Mouse (Mus musculus) intestine, embryonic 15.5 days (tissue): ENCODE measurements around the gene Tshz2. TPM values are rescaled to one million over a fixed set of nuclear protein-coding genes. Genes with fewer than 3 reads are reported as not detected.

ENCODE experiments used
- ATAC-seq: fragments of 200-750 bp; cut with Nextera tagmentation; 2 replicates; pipeline ENCODE4 v1.8.0; 2017; ENCODE audit warnings: moderate TSS enrichment, moderate library complexity
- H3K27ac ChIP-seq: fragments of 300-500 bp; sonication (generic); 2 replicates; pipeline ENCODE4 v1.5.1; 2015; ENCODE audit warnings: mild to moderate bottlenecking, inconsistent platforms
- H3K27me3 ChIP-seq: fragments of 300-500 bp; sonication (generic); replicated peaks from 2 replicates; pipeline ENCODE4 v1.6.1; 2015; ENCODE audit warnings: inconsistent platforms
- H3K36me3 ChIP-seq: fragments of 300-500 bp; sonication (generic); 2 replicates; pipeline ENCODE4 v1.6.1; 2015; ENCODE audit warnings: inconsistent platforms
- H3K4me1 ChIP-seq: fragments of 300-500 bp; sonication (generic); replicated peaks from 2 replicates; pipeline ENCODE4 v1.6.1; 2015; ENCODE audit warnings: inconsistent platforms
- H3K4me2 ChIP-seq: fragments of 300-500 bp; sonication (generic); replicated peaks from 2 replicates; pipeline ENCODE4 v1.6.1; 2015; ENCODE audit warnings: mild to moderate bottlenecking, inconsistent platforms
- H3K4me3 ChIP-seq: fragments of 300-500 bp; sonication (generic); replicated peaks from 2 replicates; pipeline ENCODE4 v1.5.1; 2015; ENCODE audit warnings: inconsistent platforms
- H3K9ac ChIP-seq: fragments of 300-500 bp; sonication (generic); 2 replicates; pipeline ENCODE4 v1.6.1; 2015; ENCODE audit warnings: inconsistent platforms
- H3K9me3 ChIP-seq: fragments of 300-500 bp; sonication (generic); 2 replicates; pipeline ENCODE4 v1.6.1; 2016; ENCODE audit warnings: inconsistent platforms
- WGBS: fragments of 180-500 bp; shearing (Covaris S2); methylation state at CpG from one replicate; pipeline ENCODE4 v1.1.7; 2015; 5-methylcytosine and 5-hydroxymethylcytosine counted together
- polyA plus RNA-seq: library from polyadenylated mRNA; unstranded; fragments of >200 nt; fragmentation: Nextera tagmentation; extraction: Ambion mirVana; gene quantifications from 2 replicates; pipeline ENCODE4 v1.2.1, GENCODE M21; 2015

Tshz2 gene
- polyA plus RNA-seq, 1 experiment from 2014 or later, result 17.2 TPM

DNA sequence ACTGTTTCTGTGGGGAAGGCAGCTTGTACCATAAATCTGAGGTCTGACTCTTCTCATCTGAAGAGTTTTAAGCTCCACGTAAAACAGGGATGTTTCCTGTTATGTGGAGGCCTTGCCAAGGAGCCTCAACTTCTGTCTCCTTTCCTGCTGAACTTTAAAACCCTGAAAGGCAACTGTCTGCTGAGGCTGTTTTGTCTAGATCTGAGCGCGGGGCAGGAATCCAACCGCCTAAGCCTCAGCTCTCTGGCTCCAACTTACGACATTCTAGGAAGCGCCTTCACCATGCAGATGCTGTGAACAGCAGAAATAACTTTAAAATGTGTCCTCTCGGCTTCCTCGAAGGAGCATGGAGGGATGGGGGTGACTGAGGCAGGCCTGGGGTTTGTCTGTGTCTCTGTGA is 318.2 kb downstream of the Tshz2 start:
- WGBS, result 53% methylated on average over 8 of the region's 8 CpGs
- no peaks in the 10 kb centered on the region for H3K27me3 ChIP-seq
- H3K4me3 ChIP-seq, result no peak overlapping the region
- ATAC-seq, result peak; percentile 53; the same call in 1 of the 2 replicates
- H3K9me3 ChIP-seq, result no peaks in the 10 kb centered on the region
- 0 out of 2 replicates have a peak overlapping the region, but pooled peaks have one; percentile 17 for H3K27ac ChIP-seq
- H3K4me1 ChIP-seq, result 0 out of 2 replicates have a peak, but pooled peaks cover 4% of the 10 kb centered on the region
- no peaks in the 10 kb centered on the region for H3K36me3 ChIP-seq
- H3K9ac ChIP-seq, result no peak overlapping the region
- H3K4me2 ChIP-seq, result no peak overlapping the region

DNA sequence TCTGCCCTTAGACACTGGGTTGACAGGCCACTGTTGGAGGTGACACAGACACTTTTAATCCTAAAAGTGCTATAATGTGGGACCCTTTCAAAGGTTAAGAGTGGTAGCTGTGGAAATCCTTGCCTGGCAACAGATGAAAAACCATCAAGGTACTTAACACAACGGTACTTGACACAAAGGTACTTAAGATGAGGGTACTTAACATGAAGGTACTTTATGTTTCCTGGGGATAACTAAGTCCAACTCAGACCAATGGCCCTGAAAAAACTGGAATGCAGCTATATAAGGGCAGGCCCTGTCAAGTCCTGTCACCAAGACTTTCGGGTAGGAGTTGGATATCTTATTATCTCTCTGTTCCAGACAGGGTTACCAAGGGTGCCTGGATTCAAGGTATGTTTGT is 320.2 kb downstream of the Tshz2 start:
- no peaks in the 10 kb centered on the region for H3K9me3 ChIP-seq
- H3K9ac ChIP-seq, result no peak overlapping the region
- 94% methylated on average over 2 of the region's 2 CpGs for WGBS
- H3K27me3 ChIP-seq, result no peaks in the 10 kb centered on the region
- ATAC-seq, result no peak
- H3K4me3 ChIP-seq, result no peak overlapping the region
- H3K36me3 ChIP-seq, result no peaks in the 10 kb centered on the region
- H3K4me2 ChIP-seq, result no peak overlapping the region
- no peak overlapping the region for H3K27ac ChIP-seq
- H3K4me1 ChIP-seq, result no peaks in the 10 kb centered on the region

DNA sequence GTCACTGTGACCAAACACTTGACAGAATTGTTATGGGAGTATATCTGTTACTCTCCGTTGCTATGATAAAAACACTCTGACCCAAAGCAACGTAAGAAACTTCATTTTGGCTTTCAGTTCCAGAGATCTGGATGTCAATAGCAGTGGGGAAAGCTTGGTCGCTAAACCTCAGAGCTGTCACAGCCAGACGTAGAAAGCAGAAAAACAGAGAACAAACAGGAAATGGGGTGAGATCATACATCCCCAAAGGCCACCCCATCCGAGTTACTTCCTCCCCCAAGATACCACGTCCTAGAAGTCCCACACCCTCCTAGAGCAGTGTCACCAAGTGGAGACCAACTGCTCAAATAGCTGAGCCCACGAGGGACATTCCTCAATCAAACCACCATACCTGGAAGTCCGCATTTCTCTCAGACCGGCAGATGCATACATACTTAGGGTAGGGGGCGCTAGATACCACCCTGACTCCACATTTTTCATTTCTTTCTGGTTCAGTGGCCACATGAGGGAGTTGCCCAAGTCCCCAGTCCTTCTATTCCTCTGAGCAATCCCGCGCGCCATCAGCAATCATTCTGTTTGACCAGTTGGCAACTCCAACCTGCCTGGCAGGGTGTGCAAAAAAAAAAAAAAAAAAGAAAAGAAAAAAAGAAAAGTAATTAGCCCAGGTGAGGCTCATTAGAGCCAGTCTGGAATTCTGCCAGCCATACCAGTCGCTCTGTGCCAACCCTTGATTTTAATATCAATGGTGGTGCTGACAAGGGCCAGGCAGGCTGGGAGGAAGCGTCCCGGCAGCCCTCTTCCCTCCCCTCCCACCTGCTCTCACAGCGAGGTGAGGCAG is 326.1 kb downstream of the Tshz2 start:
- H3K36me3 ChIP-seq, result no peaks in the 10 kb centered on the region
- H3K9ac ChIP-seq, result no peak overlapping the region
- no peak for ATAC-seq
- no peak overlapping the region for H3K4me2 ChIP-seq
- H3K9me3 ChIP-seq, result no peaks in the 10 kb centered on the region
- no peak overlapping the region for H3K4me3 ChIP-seq
- peaks cover 3% of the 10 kb centered on the region; the same call in 1 of the 2 replicates for H3K4me1 ChIP-seq
- WGBS, result 46% methylated on average over 17 of the region's 17 CpGs
- H3K27ac ChIP-seq, result no peak overlapping the region
- H3K27me3 ChIP-seq, result no peaks in the 10 kb centered on the region

DNA sequence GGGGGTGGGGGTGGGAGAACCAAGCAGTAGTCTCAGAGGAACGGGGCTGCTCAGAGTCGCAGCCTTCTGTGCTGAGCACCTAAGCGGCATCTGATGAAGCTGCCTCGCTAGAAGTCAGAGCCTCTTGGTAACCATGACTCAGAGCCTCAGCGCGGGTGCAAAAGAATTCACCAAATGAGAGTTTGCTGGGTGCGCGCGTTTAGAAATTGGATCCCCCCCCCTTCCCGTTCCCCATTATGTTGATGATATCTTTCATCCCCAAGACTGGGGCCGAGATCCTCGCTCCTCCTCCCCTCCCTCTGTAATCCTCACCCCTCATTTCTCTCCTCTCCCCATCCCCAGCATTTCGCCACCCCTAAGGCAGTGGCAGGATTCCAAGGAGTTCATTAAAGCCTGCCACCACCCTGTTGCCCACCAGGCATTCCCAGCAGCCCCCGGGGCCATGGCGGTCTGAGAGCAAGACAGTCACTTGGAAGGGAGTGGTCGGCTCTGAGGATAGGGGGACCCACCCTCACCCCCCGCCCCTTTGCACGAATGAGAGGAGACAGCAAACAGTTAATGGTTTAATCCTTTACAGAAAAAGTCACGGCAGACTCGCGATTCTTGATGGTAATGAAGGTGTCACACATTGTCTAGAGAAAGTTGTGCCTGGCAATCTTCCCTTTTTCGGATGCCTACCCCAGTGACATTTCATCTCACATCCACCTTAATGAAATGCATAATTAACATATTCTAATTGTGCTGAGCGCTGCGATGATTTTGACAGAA is 328.8 kb downstream of the Tshz2 start:
- H3K4me1 ChIP-seq, result peaks cover 3% of the 10 kb centered on the region; the same call in 1 of the 2 replicates
- H3K9ac ChIP-seq, result no peak overlapping the region
- no peaks in the 10 kb centered on the region for H3K27me3 ChIP-seq
- no peaks in the 10 kb centered on the region for H3K36me3 ChIP-seq
- WGBS, result 25% methylated on average over 24 of the region's 24 CpGs
- H3K4me2 ChIP-seq, result peak overlapping the region; percentile 53
- ATAC-seq, result 0 out of 2 replicates have a peak, but pooled peaks have one; percentile 20
- no peak overlapping the region for H3K27ac ChIP-seq
- peak overlapping the region; percentile 7; the same call in 1 of the 2 replicates for H3K4me3 ChIP-seq
- no peaks in the 10 kb centered on the region for H3K9me3 ChIP-seq

DNA sequence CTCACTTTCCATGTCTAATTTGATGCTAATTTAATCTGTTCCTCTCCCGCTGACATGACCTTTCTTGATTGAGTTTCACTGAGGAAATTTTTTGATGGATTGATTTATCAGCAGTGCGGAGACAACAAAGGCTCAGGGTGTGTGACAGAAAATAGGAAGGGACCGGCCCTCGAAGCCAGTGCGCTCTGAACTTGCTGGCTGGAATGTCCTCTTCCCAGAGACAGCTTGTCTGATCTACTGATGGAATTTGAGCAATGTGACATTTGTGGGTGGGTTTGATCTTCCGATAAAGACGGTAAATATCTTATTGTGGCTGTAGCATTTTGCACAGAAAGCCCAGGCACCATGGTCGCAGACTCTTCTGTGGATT is 329.4 kb downstream of the Tshz2 start:
- peaks cover 3% of the 10 kb centered on the region; the same call in 1 of the 2 replicates for H3K4me1 ChIP-seq
- 48% methylated on average over 8 of the region's 8 CpGs for WGBS
- H3K4me2 ChIP-seq, result peak overlapping the region; percentile 53; the same call in 1 of the 2 replicates
- no peak overlapping the region for H3K27ac ChIP-seq
- no peaks in the 10 kb centered on the region for H3K27me3 ChIP-seq
- H3K4me3 ChIP-seq, result no peak overlapping the region
- no peak for ATAC-seq
- H3K9ac ChIP-seq, result no peak overlapping the region
- H3K9me3 ChIP-seq, result no peaks in the 10 kb centered on the region
- H3K36me3 ChIP-seq, result no peaks in the 10 kb centered on the region

DNA sequence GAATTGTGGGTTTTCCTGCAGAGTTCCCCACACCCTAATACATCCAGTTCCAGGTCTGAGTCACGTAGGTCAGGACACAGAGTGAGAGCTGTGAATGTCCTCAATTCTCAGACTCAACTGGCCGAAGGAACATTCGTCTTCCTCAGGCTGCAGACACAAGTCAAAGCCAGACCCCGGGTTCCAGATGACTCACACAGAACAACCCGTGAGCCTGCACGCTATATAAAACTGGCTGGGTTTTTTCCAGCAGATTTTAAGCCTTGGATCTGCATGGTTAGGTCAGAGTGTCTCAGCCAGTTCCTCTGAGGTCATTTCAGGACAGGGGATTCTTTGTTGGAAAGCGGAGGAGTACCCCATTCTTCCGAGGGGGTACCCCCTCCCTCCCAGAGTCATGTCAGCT is 330.0 kb downstream of the Tshz2 start:
- no peak for ATAC-seq
- H3K27ac ChIP-seq, result no peak overlapping the region
- no peaks in the 10 kb centered on the region for H3K9me3 ChIP-seq
- 59% methylated on average over 8 of the region's 8 CpGs for WGBS
- no peak overlapping the region for H3K9ac ChIP-seq
- H3K4me1 ChIP-seq, result peaks cover 3% of the 10 kb centered on the region; the same call in 1 of the 2 replicates
- no peak overlapping the region for H3K4me2 ChIP-seq
- no peak overlapping the region for H3K4me3 ChIP-seq
- H3K27me3 ChIP-seq, result no peaks in the 10 kb centered on the region
- H3K36me3 ChIP-seq, result no peaks in the 10 kb centered on the region

DNA sequence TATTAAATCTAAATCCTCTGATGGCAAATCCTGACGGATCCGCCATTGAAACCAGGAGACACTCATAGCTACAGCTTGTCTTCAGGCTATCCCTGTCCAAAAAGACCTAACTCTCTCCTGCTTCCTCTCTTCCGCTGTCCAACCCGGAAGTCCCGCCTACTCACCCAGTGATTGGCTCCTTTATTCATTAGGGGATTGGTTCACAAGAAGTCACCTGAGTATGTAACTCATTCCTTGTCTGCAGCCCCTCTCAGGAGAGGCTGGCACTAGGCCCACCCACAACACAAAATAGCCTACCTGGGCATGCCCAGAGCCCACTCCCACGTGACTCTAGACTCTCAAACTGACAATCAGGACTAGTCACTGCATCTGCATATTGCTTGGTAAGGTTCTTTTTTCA is 337.7 kb downstream of the Tshz2 start:
- WGBS, result 97% methylated on average over 6 of the region's 6 CpGs
- ATAC-seq, result no peak
- Histone ChIP-seq H3K27ac (no peak overlapping the region), H3K27me3 (no peaks in the 10 kb centered on the region), H3K4me1 (no peaks in the 10 kb centered on the region), H3K9ac (no peak overlapping the region), H3K9me3 (no peaks in the 10 kb centered on the region), H3K36me3 (no peaks in the 10 kb centered on the region), H3K4me2 (no peak overlapping the region), H3K4me3 (no peak overlapping the region)

DNA sequence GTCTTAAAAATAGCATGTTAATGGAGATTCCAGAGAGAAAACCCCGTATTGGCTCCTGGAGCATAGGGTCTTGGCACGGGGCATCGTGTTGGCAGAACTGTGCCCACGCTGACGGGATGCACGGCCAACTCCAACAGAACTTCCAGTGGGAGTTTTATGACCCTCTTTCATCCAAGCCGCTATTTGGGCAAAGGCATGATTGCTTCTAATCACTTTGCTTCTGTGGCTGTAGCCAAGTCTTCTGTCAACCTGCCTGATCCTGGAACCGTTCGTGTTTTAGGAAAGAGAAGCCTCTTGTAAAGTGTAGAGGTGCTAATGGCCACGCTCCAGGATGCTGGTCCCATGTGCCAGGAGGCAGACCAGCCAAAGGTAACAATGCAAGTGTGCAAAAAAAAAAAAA is 350.1 kb downstream of the Tshz2 start:
- Histone ChIP-seq H3K27me3 (no peaks in the 10 kb centered on the region), H3K4me1 (no peaks in the 10 kb centered on the region), H3K36me3 (no peaks in the 10 kb centered on the region), H3K4me3 (no peak overlapping the region), H3K4me2 (no peak overlapping the region), H3K9ac (no peak overlapping the region), H3K9me3 (no peaks in the 10 kb centered on the region), H3K27ac (no peak overlapping the region)
- 89% methylated on average over 10 of the region's 10 CpGs for WGBS
- no peak for ATAC-seq

DNA sequence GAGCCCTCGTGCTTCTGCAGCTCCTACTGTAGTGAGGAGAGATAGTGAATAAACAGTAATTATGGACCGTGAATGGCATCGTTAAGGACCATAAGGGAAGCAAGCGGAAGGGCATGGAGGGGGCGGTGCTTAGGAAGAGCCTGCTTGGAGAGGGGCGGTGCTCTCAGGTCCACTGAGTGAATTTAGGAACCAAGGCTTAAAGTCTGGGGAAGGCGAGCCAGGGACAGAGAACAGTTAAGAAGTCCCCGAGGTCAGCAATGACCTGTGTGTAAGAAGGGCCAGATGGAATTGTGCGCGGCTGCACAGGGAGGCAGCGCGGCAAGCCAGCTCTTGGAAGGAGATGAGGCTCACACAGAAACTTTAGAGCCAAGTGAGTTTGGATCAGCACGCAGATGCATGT is 354.4 kb downstream of the Tshz2 start:
- H3K4me3 ChIP-seq, result no peak overlapping the region
- no peak for ATAC-seq
- H3K9ac ChIP-seq, result no peak overlapping the region
- no peaks in the 10 kb centered on the region for H3K4me1 ChIP-seq
- H3K27ac ChIP-seq, result no peak overlapping the region
- no peak overlapping the region for H3K4me2 ChIP-seq
- H3K9me3 ChIP-seq, result no peaks in the 10 kb centered on the region
- WGBS, result 61% methylated on average over 13 of the region's 13 CpGs
- H3K36me3 ChIP-seq, result no peaks in the 10 kb centered on the region
- H3K27me3 ChIP-seq, result no peaks in the 10 kb centered on the region

DNA sequence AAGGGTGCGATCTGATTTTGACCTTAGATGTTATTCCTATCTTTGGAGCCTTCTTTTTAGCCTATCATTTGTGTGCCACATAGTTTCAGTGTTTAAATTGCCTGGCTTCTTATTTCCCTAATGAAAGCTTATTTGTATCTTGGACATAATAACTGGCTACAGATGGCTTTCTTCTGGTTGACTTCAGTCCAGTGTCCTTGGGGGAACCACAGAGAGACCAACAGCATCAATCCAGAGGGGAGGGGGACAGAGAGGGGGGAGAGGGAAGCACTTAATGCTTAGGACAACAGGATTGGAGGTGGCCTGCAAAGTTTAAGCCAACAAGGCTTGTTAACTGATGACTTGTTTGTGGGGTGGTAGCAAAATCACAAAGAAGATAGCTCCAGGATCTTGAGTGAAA is 356.4 kb downstream of the Tshz2 start:
- ATAC-seq, result no peak
- no peaks in the 10 kb centered on the region for H3K9me3 ChIP-seq
- no peaks in the 10 kb centered on the region for H3K36me3 ChIP-seq
- no peak overlapping the region for H3K27ac ChIP-seq
- no peak overlapping the region for H3K4me2 ChIP-seq
- no peak overlapping the region for H3K4me3 ChIP-seq
- no peaks in the 10 kb centered on the region for H3K4me1 ChIP-seq
- H3K27me3 ChIP-seq, result no peaks in the 10 kb centered on the region
- H3K9ac ChIP-seq, result no peak overlapping the region
- whole genome bisulfite sequencing, result 90% methylated on average over 1 of the region's 1 CpGs

DNA sequence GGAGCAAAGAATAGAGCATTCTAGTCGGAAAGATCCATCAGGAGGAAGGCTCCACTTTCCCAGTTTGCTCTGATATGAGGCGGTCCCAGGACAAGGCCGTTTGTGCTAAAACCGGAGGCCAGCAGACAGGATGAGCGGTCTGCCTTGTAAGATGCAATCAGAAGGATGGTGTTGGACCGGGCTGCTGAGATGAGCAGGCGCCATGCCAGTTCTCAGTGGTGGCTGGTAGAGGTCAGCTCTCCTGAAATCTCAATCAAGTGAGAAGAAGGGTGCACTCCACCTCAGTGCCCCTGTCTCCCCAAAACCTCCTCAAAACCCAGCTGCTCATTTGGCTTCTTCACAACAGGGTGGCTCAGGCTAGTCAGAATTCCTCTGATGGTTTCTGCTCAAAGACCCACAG is 358.2 kb downstream of the Tshz2 start:
- no peaks in the 10 kb centered on the region for H3K9me3 ChIP-seq
- WGBS, result 91% methylated on average over 7 of the region's 7 CpGs
- no peaks in the 10 kb centered on the region for H3K36me3 ChIP-seq
- no peak overlapping the region for H3K27ac ChIP-seq
- no peak for ATAC-seq
- no peak overlapping the region for H3K4me3 ChIP-seq
- peaks cover 7% of the 10 kb centered on the region for H3K4me1 ChIP-seq
- no peak overlapping the region for H3K9ac ChIP-seq
- H3K4me2 ChIP-seq, result no peak overlapping the region
- H3K27me3 ChIP-seq, result no peaks in the 10 kb centered on the region

DNA sequence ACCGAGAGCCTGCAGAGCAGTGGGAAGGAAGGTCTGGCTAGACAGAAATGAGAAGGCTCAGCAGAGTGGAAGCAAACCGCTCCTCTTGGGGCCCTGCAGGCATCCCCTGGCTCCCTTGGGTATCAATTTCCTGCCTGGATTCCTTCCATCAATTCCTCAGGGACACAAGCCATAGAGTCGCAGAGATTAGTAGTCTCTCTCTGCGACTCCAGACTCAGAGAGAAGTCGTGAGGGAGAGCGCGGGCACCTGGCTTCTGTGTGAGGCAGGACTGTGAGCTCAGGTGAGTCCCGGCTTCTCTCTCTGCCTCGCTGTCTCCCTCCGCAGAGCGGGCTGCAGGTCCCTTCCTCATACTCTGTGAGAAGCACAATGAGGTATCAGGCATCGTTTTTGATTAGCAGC is 363.2 kb downstream of the Tshz2 start:
- no peaks in the 10 kb centered on the region for H3K36me3 ChIP-seq
- H3K27me3 ChIP-seq, result no peaks in the 10 kb centered on the region
- H3K9me3 ChIP-seq, result no peaks in the 10 kb centered on the region
- ATAC-seq, result no peak
- H3K4me2 ChIP-seq, result peak overlapping the region; percentile 45
- WGBS, result 22% methylated on average over 12 of the region's 12 CpGs
- peak overlapping the region; percentile 48 for H3K27ac ChIP-seq
- H3K4me3 ChIP-seq, result no peak overlapping the region
- peaks cover 21% of the 10 kb centered on the region for H3K4me1 ChIP-seq
- 0 out of 2 replicates have a peak overlapping the region, but pooled peaks have one; percentile 12 for H3K9ac ChIP-seq
